Mouse (Mus musculus) liver, embryonic 14.5 days (tissue): ENCODE data around the gene March1. TPM values are rescaled to one million over a fixed set of nuclear protein-coding genes. Genes with fewer than 3 reads are reported as not detected.

ENCODE experiments used
- ATAC-seq: fragments of 200-750 bp; cut with Nextera tagmentation; 2 replicates; pipeline ENCODE4 v1.8.0; 2017; ENCODE audit warnings: moderate number of reproducible peaks, mild to moderate bottlenecking, moderate library complexity; ENCODE audit not compliant: insufficient read depth
- DNase-seq, 3 experiments: peaks; one replicate each; pipeline ENCODE4 v3.0.0-alpha.2; 2012 to 2013; ENCODE audit warnings: low read depth in 3 of 3, low spot score in 3 of 3
- H3K27ac ChIP-seq: fragments of 300-500 bp; sonication (generic); 2 replicates; pipeline ENCODE4 v1.5.1; 2014; ENCODE audit warnings: moderate library complexity, mild to moderate bottlenecking, control low read depth, inconsistent platforms
- H3K27me3 ChIP-seq: fragments of 300-500 bp; sonication (generic); 2 replicates; pipeline ENCODE4 v1.6.1; 2014; ENCODE audit warnings: mild to moderate bottlenecking, low read length, moderate library complexity; ENCODE audit not compliant: control insufficient read depth, insufficient read depth
- H3K36me3 ChIP-seq: fragments of 300-500 bp; sonication (generic); replicated peaks from 2 replicates; pipeline ENCODE4 v1.6.1; 2014; ENCODE audit warnings: low read depth; ENCODE audit not compliant: control insufficient read depth, insufficient read depth
- H3K4me1 ChIP-seq, 2 experiments: fragments of 200-500 bp in 1 of 2; fragments of 300-500 bp in 1 of 2; sonication (generic) in 1 of 2; replicated peaks; 2 replicates each; pipeline ENCODE4 v1.6.1; 2012 to 2014; ENCODE audit warnings: antibody characterized with exemption in 1 of 2, inconsistent platforms in 1 of 2, low read length in 1 of 2; ENCODE audit not compliant: control insufficient read depth in 2 of 2, insufficient read depth in 2 of 2
- H3K4me2 ChIP-seq: fragments of 300-500 bp; sonication (generic); 2 replicates; pipeline ENCODE4 v1.6.1; 2014; ENCODE audit warnings: low read depth, mild to moderate bottlenecking, control low read depth, moderate library complexity
- H3K4me3 ChIP-seq, 2 experiments: fragments of 200-500 bp in 1 of 2; fragments of 300-500 bp in 1 of 2; sonication (generic) in 1 of 2; 2 replicates each; pipeline ENCODE4 v1.5.1; 2012 to 2014; ENCODE audit warnings: low read depth in 2 of 2, low read length in 2 of 2, mild to moderate bottlenecking in 2 of 2, control low read depth in 1 of 2, inconsistent platforms in 1 of 2, moderate library complexity in 1 of 2; ENCODE audit not compliant: insufficient read depth in 1 of 2
- H3K9ac ChIP-seq: fragments of 300-500 bp; sonication (generic); replicated peaks from 2 replicates; pipeline ENCODE4 v1.6.1; 2014; ENCODE audit warnings: mild to moderate bottlenecking, control low read depth, moderate library complexity
- H3K9me3 ChIP-seq: fragments of 300-500 bp; sonication (generic); 2 replicates; pipeline ENCODE4 v1.6.1; 2016; ENCODE audit warnings: low read length, mixed read lengths; ENCODE audit not compliant: control insufficient read depth
- CTCF ChIP-seq: IDR thresholded peaks from 2 replicates; pipeline ENCODE4 v1.5.1; 2016; ENCODE audit warnings: antibody characterized with exemption, low read depth, control low read depth
- EP300 ChIP-seq: IDR thresholded peaks from 2 replicates; pipeline ENCODE4 v1.6.1; 2016; ENCODE audit warnings: antibody characterized with exemption, low read depth
- WGBS: fragments of 180-500 bp; shearing (Covaris S2); extraction: QIAGEN DNeasy Blood & Tissue Kit; methylation state at CpG from one replicate; pipeline ENCODE4 v1.1.7; 2014; ENCODE audit not compliant: insufficient replicate concordance; 5-methylcytosine and 5-hydroxymethylcytosine counted together
- polyA plus RNA-seq, 2 experiments: library from polyadenylated mRNA; depleted of rRNA in 1 of 2; stranded (reverse) in 1 of 2; unstranded in 1 of 2; fragments of >200 nt; fragmentation: Nextera tagmentation in 1 of 2; extraction: Ambion mirVana in 1 of 2; gene quantifications; 2 replicates each; pipeline versions ENCODE4 v1.2.1 to v1.2.3; 2012 to 2014

Gene March1
- polyA plus RNA-seq, 2 experiments, result 0.60 to 0.94 TPM

- Histone ChIP-seq H3K9ac (no peak overlapping the region), H3K4me2 (no peak overlapping the region), H3K27ac (no peak overlapping the region), H3K9me3 (no peaks in the 10 kb centered on the region), H3K27me3 (no peaks in the 10 kb centered on the region), H3K4me3 (no peak overlapping the region), H3K4me1 (no peaks in the 10 kb centered on the region), H3K36me3 (no peaks in the 10 kb centered on the region)
- TF ChIP-seq EP300, result no peak
- TF ChIP-seq CTCF, result no peak
- no peak for ATAC-seq
- no peak for DNase-seq
These were observed 27.2 kb downstream of the March1 start for GRCm38 (mm10) chr8:65644931-65645330.

GRCm38 (mm10) chr8:65645502-65645901 is 27.8 kb downstream of the March1 start:
- DNase-seq (no peak), ATAC-seq (no peak)

GRCm38 (mm10) chr8:65645945-65646344 is 28.2 kb downstream of the March1 start:
- no peak for TF ChIP-seq CTCF
- TF ChIP-seq EP300, result no peak

More at GRCm38 (mm10) chr8:65645502-65645901, 27.8 kb downstream of the March1 start:
- H3K4me1 ChIP-seq, result no peaks in the 10 kb centered on the region
- no peak overlapping the region for H3K4me2 ChIP-seq
- H3K4me3 ChIP-seq, result no peak overlapping the region
- H3K36me3 ChIP-seq, result no peaks in the 10 kb centered on the region
- WGBS, result 55% methylated on average over 1 of the region's 1 CpGs
- H3K27ac ChIP-seq, result no peak overlapping the region
- TF ChIP-seq CTCF (no peak), EP300 (no peak)
- no peaks in the 10 kb centered on the region for H3K9me3 ChIP-seq
- H3K27me3 ChIP-seq, result no peaks in the 10 kb centered on the region
- H3K9ac ChIP-seq, result no peak overlapping the region

GRCm38 (mm10) chr8:65655924-65656323 is 38.2 kb downstream of the March1 start:
- no peaks in the 10 kb centered on the region for H3K36me3 ChIP-seq
- no peaks in the 10 kb centered on the region for H3K27me3 ChIP-seq
- no peak overlapping the region for H3K4me3 ChIP-seq
- no peak for ATAC-seq
- no peak overlapping the region for H3K4me2 ChIP-seq
- H3K27ac ChIP-seq, result no peak overlapping the region
- no peak for DNase-seq
- no peak overlapping the region for H3K9ac ChIP-seq
- TF ChIP-seq CTCF (no peak), EP300 (no peak)
- H3K9me3 ChIP-seq, result no peaks in the 10 kb centered on the region
- H3K4me1 ChIP-seq, result no peaks in the 10 kb centered on the region
- WGBS, result 55% methylated on average over 6 of the region's 6 CpGs

More at GRCm38 (mm10) chr8:65645945-65646344, 28.2 kb downstream of the March1 start:
- Histone ChIP-seq H3K4me3 (no peak overlapping the region), H3K36me3 (no peaks in the 10 kb centered on the region), H3K27ac (no peak overlapping the region), H3K4me2 (no peak overlapping the region), H3K27me3 (no peaks in the 10 kb centered on the region), H3K9me3 (no peaks in the 10 kb centered on the region), H3K9ac (no peak overlapping the region), H3K4me1 (no peaks in the 10 kb centered on the region)
- 58% methylated on average over 1 of the region's 1 CpGs for WGBS
- ATAC-seq (no peak), DNase-seq (no peak)

GRCm38 (mm10) chr8:65661885-65662284 is 44.2 kb downstream of the March1 start:
- WGBS, result 79% methylated on average over 2 of the region's 2 CpGs

More at GRCm38 (mm10) chr8:65661885-65662284, 44.2 kb downstream of the March1 start:
- Histone ChIP-seq H3K4me1 (no peaks in the 10 kb centered on the region), H3K27ac (no peak overlapping the region), H3K4me2 (no peak overlapping the region), H3K9ac (no peak overlapping the region), H3K9me3 (no peaks in the 10 kb centered on the region), H3K27me3 (no peaks in the 10 kb centered on the region), H3K36me3 (no peaks in the 10 kb centered on the region), H3K4me3 (no peak overlapping the region)
- DNase-seq (no peak), ATAC-seq (no peak)
- TF ChIP-seq CTCF (no peak), EP300 (no peak)
